Mouse (Mus musculus) testis, adult 2 months (tissue): ENCODE data around the gene Shc4. TPM values are rescaled to one million over a fixed set of nuclear protein-coding genes. Genes with fewer than 3 reads are reported as not detected.

Experiments used
- H3K27ac ChIP-seq: fragments of 200-500 bp; 2 replicates; pipeline ENCODE4 v1.5.1; 2012; ENCODE audit warnings: low read depth, low read length; ENCODE audit not compliant: control insufficient read depth, insufficient read depth
- H3K27me3 ChIP-seq: fragments of 200-500 bp; 2 replicates; pipeline ENCODE4 v1.6.1; 2012; ENCODE audit warnings: mild to moderate bottlenecking, low read length, moderate library complexity; ENCODE audit not compliant: control insufficient read depth, insufficient read depth
- H3K36me3 ChIP-seq: fragments of 200-500 bp; 2 replicates; pipeline ENCODE4 v1.6.1; 2012; ENCODE audit warnings: mild to moderate bottlenecking, low read length; ENCODE audit not compliant: control insufficient read depth, insufficient read depth
- H3K4me1 ChIP-seq: fragments of 200-500 bp; 2 replicates; pipeline ENCODE4 v1.6.1; 2012; ENCODE audit warnings: low read length; ENCODE audit not compliant: control insufficient read depth, insufficient read depth
- H3K4me3 ChIP-seq: fragments of 200-500 bp; 2 replicates; pipeline ENCODE4 v1.5.1; 2012; ENCODE audit warnings: low read depth, mild to moderate bottlenecking, low read length, moderate library complexity, mixed read lengths; ENCODE audit not compliant: control insufficient read depth
- CTCF ChIP-seq: fragments of 200-500 bp; IDR thresholded peaks from 2 replicates; pipeline ENCODE4 v1.5.1; 2012; ENCODE audit warnings: low read depth, mild to moderate bottlenecking, inconsistent platforms, low read length, moderate library complexity; ENCODE audit not compliant: control insufficient read depth, insufficient read depth, insufficient replicate concordance
- POLR2A ChIP-seq: fragments of 200-500 bp; IDR thresholded peaks from 2 replicates; pipeline ENCODE4 v1.6.1; 2012; ENCODE audit warnings: low read depth, mild to moderate bottlenecking, inconsistent platforms, low read length, moderate library complexity; ENCODE audit not compliant: control insufficient read depth
- polyA plus RNA-seq: library from polyadenylated mRNA; depleted of rRNA; stranded (reverse); fragments of >200 nt; gene quantifications from 2 replicates; pipeline ENCODE4 v1.2.3, GENCODE M21; 2012

Shc4 gene
- polyA plus RNA-seq, 1 experiment, result 8.5 TPM

GRCm38 (mm10) chr2:125670846-125671245 lies 53.1 kb downstream of the Shc4 start:
- TF ChIP-seq CTCF, result no peak
- no peak for TF ChIP-seq POLR2A
- Histone ChIP-seq H3K4me1 (peaks cover 4% of the 10 kb centered on the region), H3K4me3 (no peak overlapping the region), H3K27me3 (no peaks in the 10 kb centered on the region), H3K27ac (no peak overlapping the region), H3K36me3 (no peaks in the 10 kb centered on the region)

GRCm38 (mm10) chr2:125667721-125668120 lies 56.2 kb downstream of the Shc4 start:
- Histone ChIP-seq H3K27me3 (no peaks in the 10 kb centered on the region), H3K4me1 (peaks cover 4% of the 10 kb centered on the region), H3K27ac (no peak overlapping the region), H3K4me3 (no peak overlapping the region), H3K36me3 (no peaks in the 10 kb centered on the region)
- no peak for TF ChIP-seq CTCF
- TF ChIP-seq POLR2A, result no peak

GRCm38 (mm10) chr2:125667184-125667583 lies 56.8 kb downstream of the Shc4 start:
- Histone ChIP-seq H3K27ac (no peak overlapping the region), H3K4me1 (peaks cover 2% of the 10 kb centered on the region), H3K4me3 (no peak overlapping the region), H3K36me3 (no peaks in the 10 kb centered on the region), H3K27me3 (no peaks in the 10 kb centered on the region)
- no peak for TF ChIP-seq CTCF
- TF ChIP-seq POLR2A, result no peak

DNA sequence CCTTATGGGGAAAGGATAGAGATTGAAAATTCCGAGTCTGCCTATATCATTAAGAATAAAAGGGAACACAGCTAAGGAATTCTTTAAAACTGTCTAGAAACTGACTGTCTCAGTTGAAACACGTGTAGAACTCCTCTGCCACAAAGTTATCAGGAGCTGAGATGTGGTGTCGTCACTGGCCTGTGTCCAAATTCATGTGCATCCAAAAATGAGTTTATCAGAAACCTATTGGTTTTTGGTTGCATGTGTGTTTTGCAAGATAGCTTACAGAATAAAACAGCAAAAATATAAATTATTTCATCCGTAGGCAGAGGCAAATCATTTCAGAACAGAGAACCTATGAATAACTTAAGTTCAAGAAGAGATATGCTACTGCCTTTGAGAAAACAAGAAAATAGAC lies 57.3 kb downstream of the Shc4 start:
- TF ChIP-seq CTCF, result no peak
- TF ChIP-seq POLR2A, result no peak
- H3K27ac ChIP-seq, result no peak overlapping the region
- H3K4me3 ChIP-seq, result no peak overlapping the region
- H3K36me3 ChIP-seq, result no peaks in the 10 kb centered on the region
- no peaks in the 10 kb centered on the region for H3K27me3 ChIP-seq
- H3K4me1 ChIP-seq, result no peaks in the 10 kb centered on the region

DNA sequence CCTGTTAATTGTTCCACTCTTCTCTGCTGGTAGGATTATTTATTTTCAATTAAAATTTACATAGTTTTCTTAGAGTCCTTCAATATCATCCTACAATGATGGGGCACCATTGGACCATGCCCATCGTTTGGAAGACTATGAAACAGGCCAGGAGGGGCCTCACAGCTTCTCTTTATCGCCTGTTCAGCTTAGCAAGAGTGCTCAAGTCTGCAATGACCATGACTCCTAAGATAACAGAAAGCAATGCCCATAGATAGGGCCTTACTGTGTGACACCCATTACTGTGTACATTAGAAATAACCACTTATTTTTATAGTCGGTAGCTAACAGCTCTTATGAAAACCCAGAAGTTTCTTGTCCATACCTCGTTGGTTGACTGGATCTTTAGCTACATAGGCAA lies 58.0 kb downstream of the Shc4 start:
- Histone ChIP-seq H3K27ac (no peak overlapping the region), H3K36me3 (no peaks in the 10 kb centered on the region), H3K4me3 (no peak overlapping the region), H3K4me1 (peaks cover 1% of the 10 kb centered on the region), H3K27me3 (no peaks in the 10 kb centered on the region)
- TF ChIP-seq POLR2A, result no peak
- no peak for TF ChIP-seq CTCF

DNA sequence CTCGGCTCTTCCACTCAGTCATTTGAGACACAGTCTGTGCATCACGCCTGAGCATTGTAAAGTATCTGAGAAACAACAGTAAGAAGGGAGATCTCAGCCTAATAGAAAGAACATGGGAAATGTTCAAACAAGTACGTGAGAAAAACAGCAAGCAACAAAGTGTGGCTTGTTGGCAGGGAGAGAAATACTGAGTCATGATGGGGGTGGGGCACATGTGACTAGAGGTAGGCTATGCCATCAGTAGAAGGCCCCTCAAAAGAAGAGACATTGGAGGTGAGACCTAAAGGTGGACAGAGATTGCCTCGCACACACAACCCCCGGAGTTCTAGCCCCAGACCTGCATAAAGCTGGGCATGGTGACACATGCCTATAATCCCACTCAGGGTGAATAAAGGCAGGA lies 58.7 kb downstream of the Shc4 start:
- Histone ChIP-seq H3K27me3 (no peaks in the 10 kb centered on the region), H3K4me3 (no peak overlapping the region), H3K27ac (no peak overlapping the region), H3K36me3 (no peaks in the 10 kb centered on the region), H3K4me1 (peaks cover 8% of the 10 kb centered on the region)
- no peak for TF ChIP-seq POLR2A

- no peak for TF ChIP-seq POLR2A
- no peak for TF ChIP-seq CTCF
These were observed 61.4 kb downstream of the Shc4 start for GRCm38 (mm10) chr2:125662517-125662916.

GRCm38 (mm10) chr2:125661156-125661555 lies 62.8 kb downstream of the Shc4 start:
- H3K27me3 ChIP-seq, result no peaks in the 10 kb centered on the region
- peaks cover 8% of the 10 kb centered on the region for H3K4me1 ChIP-seq
- no peak for TF ChIP-seq CTCF
- no peak for TF ChIP-seq POLR2A
- no peaks in the 10 kb centered on the region for H3K36me3 ChIP-seq
- peak overlapping the region; percentile 35 for H3K4me3 ChIP-seq
- no peak overlapping the region; the same call in 1 of the 2 replicates for H3K27ac ChIP-seq

More at GRCm38 (mm10) chr2:125662517-125662916, 61.4 kb downstream of the Shc4 start:
- H3K27ac ChIP-seq, result no peak overlapping the region
- H3K4me1 ChIP-seq, result peaks cover 8% of the 10 kb centered on the region
- no peaks in the 10 kb centered on the region for H3K27me3 ChIP-seq
- H3K4me3 ChIP-seq, result no peak overlapping the region
- no peaks in the 10 kb centered on the region for H3K36me3 ChIP-seq
